Mouse (Mus musculus): ENCODE results near the gene Bcat2.

- TF ChIP-seq MAFK (IDR thresholded peaks at IDR 0.05; ENCODE audit: insufficient read depth, low read depth, low read length) (no peak), CHD2 (IDR thresholded peaks at IDR 0.05; ENCODE audit: low read depth, low read length) (no peak), HCFC1 (IDR thresholded peaks at IDR 0.05; ENCODE audit: borderline replicate concordance, insufficient read depth, low read length) (no peak), ZC3H11A (IDR thresholded peaks at IDR 0.05; ENCODE audit: borderline replicate concordance, low read depth, low read length) (no peak)
Observed at GRCm38 (mm10) chr7:45596107-45596506, 26.2 kb downstream of the Bcat2 start.
